Mouse (Mus musculus) granulocyte monocyte progenitor cell, adult 5-6 weeks (primary cell): Measurements from ENCODE around the gene Gramd1b. TPM values are rescaled to one million over a fixed set of nuclear protein-coding genes. Genes with fewer than 3 reads are reported as not detected.

Source experiments
- ATAC-seq: replicated peaks from 2 replicates; pipeline ENCODE4 v1.8.0; 2016; ENCODE audit warnings: mild to moderate bottlenecking, moderate TSS enrichment, inconsistent platforms; ENCODE audit not compliant: poor library complexity, severe bottlenecking
- total RNA-seq, 2 experiments: library from RNA; stranded (forward) in 1 of 2; stranded (reverse) in 1 of 2; fragments of 200-712, 200-1000 nt in 1 of 2; fragments of >200 nt in 1 of 2; fragmentation: Nextera tagmentation in 1 of 2; gene quantifications; 2 replicates each; pipeline ENCODE4 v1.2.3; 2014 to 2017

The Gramd1b gene
- total RNA-seq, 2 experiments from 2014 or later, result 5.3 to 25.8 TPM

GRCm38 (mm10) chr9:40433286-40433685, 97.9 kb downstream of the Gramd1b start:
- no peak for ATAC-seq

DNA sequence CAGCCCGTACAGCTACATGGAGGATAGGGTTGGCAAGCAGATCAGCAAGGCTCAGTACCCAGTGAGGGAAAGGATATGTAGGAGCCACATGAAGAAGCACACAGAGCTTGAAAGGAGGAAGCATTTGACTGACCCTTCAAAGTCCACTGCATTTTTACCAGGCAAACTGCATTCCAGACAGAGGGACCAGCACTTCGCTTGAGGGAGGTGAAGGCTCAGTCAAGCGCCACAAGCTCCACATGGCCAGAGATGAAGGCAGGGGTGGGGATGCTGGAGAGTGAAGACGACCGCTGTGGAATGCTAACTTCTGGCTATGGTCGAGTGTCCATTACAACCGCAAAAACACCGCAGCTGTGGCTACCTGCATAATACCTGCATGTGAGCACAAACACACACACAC, 100.2 kb downstream of the Gramd1b start:
- ATAC-seq, result no peak

- no peak for ATAC-seq
Observed at GRCm38 (mm10) chr9:40427663-40428062, 103.5 kb downstream of the Gramd1b start.

DNA sequence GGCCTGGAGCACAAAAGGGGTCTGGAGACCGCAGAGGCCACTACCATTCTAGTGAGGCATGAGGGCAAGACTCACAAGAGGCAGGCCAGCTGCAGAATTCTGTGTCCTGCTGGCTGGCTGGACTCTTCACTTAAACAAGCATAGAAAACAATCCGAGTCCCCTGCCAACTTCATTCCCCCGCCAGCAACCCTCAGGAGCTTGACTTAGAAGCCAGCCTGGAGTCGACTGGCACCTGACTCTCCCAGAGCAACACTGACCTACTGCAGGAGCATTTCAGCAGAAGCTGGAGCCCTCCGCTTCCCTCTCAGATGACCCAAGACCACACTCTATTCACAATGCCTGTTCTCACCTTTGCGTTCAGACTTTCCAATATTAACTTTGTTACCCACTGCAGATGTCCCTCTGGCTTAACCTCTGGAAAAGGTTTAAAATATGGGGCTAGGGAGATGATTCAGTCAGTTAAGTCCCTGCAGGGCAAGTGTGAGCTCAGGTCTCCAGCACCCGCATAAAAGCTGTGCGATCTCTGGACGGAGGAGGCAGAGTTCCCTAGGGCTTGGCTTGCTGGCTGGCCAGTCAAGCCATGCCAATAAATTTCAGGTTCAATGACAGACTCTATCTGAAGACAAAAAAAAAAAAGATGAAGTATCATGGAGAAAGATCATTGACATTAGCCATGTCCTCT, 104.8 kb downstream of the Gramd1b start:
- no peak for ATAC-seq

DNA sequence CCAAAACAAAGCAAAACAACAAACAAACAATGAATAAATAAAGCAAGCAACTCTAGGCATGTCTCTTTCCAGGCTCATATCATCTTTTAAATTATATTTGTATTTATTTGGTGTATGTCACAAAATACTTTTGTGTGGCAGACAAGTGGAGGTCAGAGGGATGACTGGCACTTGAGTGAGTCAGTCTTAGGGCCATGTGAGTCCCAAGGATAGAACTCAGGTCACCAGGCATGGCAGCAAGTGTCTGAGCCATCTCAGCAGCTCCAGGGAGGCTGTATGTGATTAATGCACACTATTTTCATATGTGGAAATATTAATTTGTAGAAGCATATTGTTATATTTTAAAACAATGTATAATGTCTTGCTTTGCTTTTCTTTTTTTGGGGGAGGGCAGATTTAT, 106.3 kb downstream of the Gramd1b start:
- ATAC-seq, result no peak

DNA sequence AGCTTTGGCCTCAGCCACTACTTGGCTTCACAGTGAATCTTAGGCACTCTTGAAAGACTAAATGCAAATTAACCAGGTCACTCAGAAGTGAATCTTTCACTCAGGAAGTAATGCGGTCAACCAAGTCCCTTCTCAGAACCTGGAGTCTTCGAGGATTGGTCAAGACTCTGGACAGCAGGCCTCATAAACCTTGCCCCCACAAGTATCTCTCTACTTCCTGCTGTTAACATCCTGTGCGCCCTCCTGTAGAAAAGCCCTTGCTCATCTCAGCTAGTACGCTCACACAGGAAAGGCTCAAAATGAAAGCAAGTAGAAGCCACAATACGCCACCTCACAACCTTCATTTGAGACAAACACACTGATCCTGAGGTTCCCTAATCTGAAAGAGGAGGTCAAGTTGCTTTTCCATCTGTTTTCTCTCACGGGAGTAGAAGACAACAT, 107.7 kb downstream of the Gramd1b start:
- peak; percentile 96 for ATAC-seq

GRCm38 (mm10) chr9:40422368-40423057, 108.7 kb downstream of the Gramd1b start:
- ATAC-seq, result no peak

DNA sequence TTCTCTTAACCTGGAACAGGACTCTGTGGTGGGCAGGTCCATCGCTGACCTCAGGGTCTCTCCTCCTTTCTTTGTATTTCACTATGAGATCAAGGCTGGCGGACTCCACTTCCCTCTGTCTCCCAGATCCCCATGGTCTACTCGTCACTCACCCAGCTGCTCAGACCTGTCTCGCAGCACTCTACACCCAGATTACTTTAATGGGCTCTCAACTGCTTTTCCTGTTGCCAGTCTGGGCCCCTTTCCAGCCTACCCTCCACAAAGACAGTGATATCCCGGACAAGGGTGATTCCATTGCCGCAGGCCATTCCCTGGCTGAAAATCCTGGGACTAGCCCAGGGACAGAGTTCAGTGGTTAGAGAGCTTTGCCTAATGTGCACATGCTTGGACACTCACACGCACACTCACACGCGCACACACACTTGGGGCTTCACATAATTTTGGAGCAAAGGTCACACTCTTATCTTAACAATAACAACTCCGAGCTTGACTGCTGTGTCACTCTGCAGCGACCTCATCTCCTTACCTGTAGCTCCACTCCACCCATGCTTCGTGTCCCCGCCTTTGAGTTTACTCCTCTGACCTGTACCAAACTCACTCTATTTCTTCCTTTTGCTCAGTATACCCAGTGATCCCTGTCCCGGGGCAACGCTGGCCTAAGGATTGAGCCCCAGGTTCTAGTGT, 110.4 kb downstream of the Gramd1b start:
- no peak for ATAC-seq

DNA sequence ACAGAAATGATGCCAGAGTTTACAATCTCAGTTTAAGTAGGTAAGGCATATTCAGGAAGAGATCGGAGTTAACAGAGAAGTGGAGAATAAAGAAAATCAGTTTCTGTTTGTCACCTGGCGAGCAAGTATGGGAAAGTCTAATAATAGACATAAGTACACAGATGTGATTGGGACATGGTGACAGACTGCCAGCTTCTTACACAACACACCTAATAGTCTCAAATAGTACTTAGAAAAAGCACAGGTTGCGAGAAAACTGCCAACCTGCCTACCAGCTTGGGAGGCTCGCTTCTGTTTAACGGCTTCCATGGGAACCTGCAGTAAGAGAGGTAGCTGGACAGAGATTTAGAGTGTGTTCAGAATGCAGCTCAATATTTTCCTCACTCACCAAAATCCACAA, 112.4 kb downstream of the Gramd1b start:
- no peak for ATAC-seq

GRCm38 (mm10) chr9:40416150-40416549, 115.0 kb downstream of the Gramd1b start:
- no peak for ATAC-seq

- ATAC-seq, result peak; percentile 91
Observed at GRCm38 (mm10) chr9:40414904-40415766, 116.0 kb downstream of the Gramd1b start.

DNA sequence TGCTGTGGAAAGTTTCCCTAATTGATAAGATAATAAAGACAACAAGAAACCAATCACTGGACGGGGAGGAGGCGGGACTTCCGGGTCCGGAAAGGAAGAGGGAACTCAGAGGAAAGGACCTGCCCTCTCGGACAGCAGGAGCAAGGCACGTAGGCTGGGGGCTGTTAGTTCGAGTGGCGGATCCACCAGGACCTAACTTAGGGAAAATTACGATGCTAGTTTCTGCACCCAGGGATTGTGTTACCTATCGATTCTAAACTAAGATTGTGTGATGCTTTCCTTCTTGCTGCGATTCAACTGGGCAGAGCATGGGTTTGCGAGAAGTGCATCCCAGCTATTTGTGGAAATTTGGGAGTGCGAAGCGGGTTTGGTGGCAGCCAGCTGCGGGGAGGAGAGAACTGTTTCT, 116.7 kb downstream of the Gramd1b start:
- peak; percentile 82 for ATAC-seq

- no peak for ATAC-seq
Observed at GRCm38 (mm10) chr9:40413601-40414000, 117.6 kb downstream of the Gramd1b start.

GRCm38 (mm10) chr9:40412931-40413330, 118.3 kb downstream of the Gramd1b start:
- ATAC-seq, result no peak

- no peak for ATAC-seq
Observed at GRCm38 (mm10) chr9:40412246-40412645, 118.9 kb downstream of the Gramd1b start.

DNA sequence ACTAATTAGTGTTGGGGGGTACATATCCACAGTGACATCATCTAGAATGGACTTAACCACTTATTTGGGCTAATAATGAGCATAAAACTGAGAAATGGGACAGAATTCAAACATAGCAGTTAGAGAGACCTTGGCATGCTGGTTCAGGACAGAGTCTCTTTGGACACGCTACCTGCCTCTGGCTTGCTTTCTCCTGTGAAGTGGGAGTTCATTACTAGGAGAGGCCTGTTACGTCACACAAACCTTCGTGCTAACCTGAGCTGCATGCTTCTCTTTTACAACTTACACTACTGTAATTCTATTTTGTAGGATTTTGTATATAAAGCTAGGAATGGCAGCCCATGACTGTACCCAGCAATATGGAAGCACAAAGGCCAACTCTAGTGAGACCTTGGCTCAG, 120.3 kb downstream of the Gramd1b start:
- ATAC-seq, result no peak

DNA sequence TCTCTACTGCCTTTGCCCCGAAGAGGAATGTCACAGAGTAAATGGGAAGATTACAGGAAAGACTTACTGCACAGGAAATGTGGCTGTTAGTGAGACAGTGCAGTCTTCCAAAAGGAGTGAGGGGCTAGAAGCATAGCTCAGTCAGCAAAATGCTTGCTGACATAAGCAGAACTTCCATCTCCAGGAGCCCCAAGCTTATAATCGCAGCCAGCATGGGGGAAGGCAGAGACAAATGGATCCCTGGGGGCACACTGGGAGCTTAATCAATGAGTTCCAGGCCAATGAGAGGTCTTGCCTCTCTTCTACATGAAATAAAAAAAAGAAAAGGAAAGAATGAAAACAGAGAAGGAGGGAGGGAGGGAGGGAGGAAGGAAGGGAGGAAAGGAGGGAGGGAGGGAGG, 122.1 kb downstream of the Gramd1b start:
- no peak for ATAC-seq

DNA sequence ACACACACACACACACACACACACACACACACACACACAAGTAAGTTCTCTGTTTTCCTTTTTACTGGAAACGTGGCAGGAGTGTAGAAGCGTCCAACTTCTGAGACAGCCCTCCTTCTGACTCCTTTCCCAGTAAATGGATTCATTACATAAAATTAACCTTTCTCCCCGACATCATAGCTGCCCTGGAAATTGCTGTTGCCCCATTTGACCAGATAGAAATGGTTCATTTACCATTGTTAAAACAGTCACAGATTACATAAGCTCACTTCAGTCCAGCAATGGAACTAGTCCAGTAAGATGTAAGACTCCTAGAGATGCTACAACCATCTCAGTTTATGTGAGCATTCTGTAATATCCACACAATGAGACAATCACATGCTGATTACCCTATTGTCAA, 122.8 kb downstream of the Gramd1b start:
- no peak for ATAC-seq

DNA sequence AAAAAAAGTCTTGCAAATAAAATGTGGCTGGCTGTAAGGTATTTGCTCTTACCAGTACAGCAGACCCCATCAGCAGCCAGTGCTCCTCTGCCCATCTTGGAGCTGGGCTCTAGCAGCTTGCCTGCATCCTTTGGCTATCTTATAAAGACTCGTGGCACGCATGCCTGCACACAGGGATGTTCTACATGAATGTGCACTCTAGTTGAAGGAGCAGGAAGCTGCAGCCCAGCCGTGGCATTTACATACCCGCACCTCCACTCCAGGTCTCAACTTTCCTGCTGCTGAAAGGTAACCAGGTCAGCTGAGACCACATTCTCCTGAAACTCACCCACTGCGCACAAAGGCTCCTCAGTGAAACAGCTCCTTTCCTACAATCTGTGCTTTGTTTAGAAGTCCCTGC, 123.3 kb downstream of the Gramd1b start:
- ATAC-seq, result no peak

- no peak for ATAC-seq
Observed at GRCm38 (mm10) chr9:40405804-40406203, 125.4 kb downstream of the Gramd1b start.

DNA sequence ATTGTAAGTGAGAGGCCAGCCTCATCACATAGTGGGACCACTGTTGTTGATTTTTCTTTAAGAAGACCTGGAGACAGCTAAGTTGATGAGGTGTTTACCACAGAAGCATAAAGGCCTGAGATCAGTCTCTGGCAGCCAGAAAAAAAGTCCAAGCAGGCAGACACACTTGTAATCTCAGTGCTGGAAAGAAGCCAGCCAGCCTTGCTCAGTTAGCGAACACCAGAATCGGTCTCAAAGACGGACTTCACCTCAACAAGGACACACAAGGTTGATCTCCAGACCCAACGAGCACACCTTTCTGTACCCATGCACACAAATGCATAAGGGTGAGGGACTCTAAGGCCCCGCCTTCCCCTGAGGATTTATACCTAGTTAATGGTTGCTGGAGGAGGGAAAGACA, 125.9 kb downstream of the Gramd1b start:
- no peak for ATAC-seq
